In the genomic region with DNA sequence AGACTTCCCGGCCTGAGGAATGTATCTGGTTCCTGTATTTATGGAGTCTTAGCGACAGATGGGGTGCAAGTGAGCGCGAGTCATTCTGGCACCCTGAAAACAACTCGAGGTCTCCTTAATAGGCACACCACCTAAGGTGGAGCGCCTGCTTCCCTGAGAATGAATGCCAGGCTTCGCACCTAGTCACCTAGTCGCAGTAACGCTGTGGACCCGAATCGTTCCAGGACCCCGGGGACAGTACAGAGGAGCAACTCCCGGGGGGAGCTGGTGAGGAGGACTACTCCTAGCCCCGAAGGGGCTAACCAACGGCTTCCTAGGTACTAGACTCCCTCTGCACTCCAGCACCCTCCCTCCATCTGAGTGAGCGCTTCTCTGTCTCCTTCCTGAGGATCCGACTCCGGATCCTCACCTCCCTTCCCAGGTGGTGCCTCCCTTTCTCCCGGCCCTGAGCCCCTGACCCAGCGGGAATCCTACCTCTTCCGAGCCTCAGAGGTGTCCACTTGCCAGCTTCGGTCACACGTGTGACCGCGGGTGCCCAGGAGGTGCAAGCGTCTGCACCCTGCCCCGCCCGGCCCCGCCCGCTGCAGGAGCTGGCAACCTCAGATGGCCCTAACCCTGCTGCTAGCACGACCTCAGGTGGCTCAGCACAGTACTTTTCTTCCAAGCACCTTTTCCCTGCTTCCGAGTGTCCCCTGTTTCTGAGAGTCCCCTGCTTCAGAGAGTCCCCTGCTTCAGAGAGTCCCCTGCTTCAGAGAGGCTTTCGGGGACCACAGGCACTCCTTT, we compare ENCODE assay signal across 8 mouse cellular contexts. TPM values are rescaled to one million over a fixed set of nuclear protein-coding genes. Genes with fewer than 3 reads are reported as not detected.
DNase-seq lines count a peak whose midpoint lies in the region; ATAC-seq and TF ChIP-seq lines count a peak whose summit lies in the region.

Gene Tmem45b, minus strand, starts transcription at position 771 of the 783 bp plus-strand sequence.

- peaks cover 17% of the 10 kb centered on the region for H3K27me3 ChIP-seq in hindbrain, embryonic 11.5 days (ENCODE audit: control insufficient read depth, insufficient read depth, low read length)
- H3K27me3 ChIP-seq in limb, embryonic 11.5 days (ENCODE audit: control insufficient read depth, insufficient read depth, low read length), result peaks cover 23% of the 10 kb centered on the region

- in situ Hi-C loops in ES-E14 (cut with MboI; ENCODE audit: low sequenced_read_pairs in 2 of 2, unreplicated experiment in 2 of 2), result no loop called here

- H3K9me3 ChIP-seq in ES-E14 (ENCODE audit: control insufficient read depth, insufficient read depth, low read depth, low read length), result no peaks in the 10 kb centered on the region
- H3K9me3 ChIP-seq in hindbrain, embryonic 11.5 days (ENCODE audit: control insufficient read depth, low read length), result no peaks in the 10 kb centered on the region
- no peaks in the 10 kb centered on the region for H3K9me3 ChIP-seq in limb, embryonic 11.5 days (ENCODE audit: control insufficient read depth, low read length)

- peaks cover 0 to 2% of the 10 kb centered on the region in 2 experiments; a peak in 1 of 4 replicates for H3K4me1 ChIP-seq in ES-E14 (ENCODE audit: control insufficient read depth in 2 of 2, insufficient read depth in 2 of 2, low read length in 2 of 2, poor library complexity in 1 of 2)
- no peaks in the 10 kb centered on the region for H3K4me1 ChIP-seq in hindbrain, embryonic 11.5 days (replicated peaks; ENCODE audit: control insufficient read depth, insufficient read depth, low read length)
- peaks cover 10% of the 10 kb centered on the region; the same call in 1 of the 2 replicates for H3K4me1 ChIP-seq in limb, embryonic 11.5 days (ENCODE audit: control insufficient read depth, insufficient read depth, low read length)

- H3K4me3 ChIP-seq in ES-E14 (ENCODE audit: insufficient read depth in 1 of 2, low read depth in 1 of 2, low read length in 2 of 2, poor library complexity in 1 of 2, severe bottlenecking in 1 of 2), result peak within 1 kb of the TSS; percentile 36 to 44
- peak within 1 kb of the TSS; percentile 6; the same call in 1 of the 2 replicates for H3K4me3 ChIP-seq in hindbrain, embryonic 11.5 days (ENCODE audit: low read depth, low read length)
- no peak within 1 kb of the TSS for H3K4me3 ChIP-seq in limb, embryonic 11.5 days (ENCODE audit: low read depth, low read length)

- H3K36me3 ChIP-seq in ES-E14 (ENCODE audit: control insufficient read depth, insufficient read depth, low read length, poor library complexity, severe bottlenecking), result no peaks in the 10 kb centered on the region
- no peaks in the 10 kb centered on the region for H3K36me3 ChIP-seq in hindbrain, embryonic 11.5 days (ENCODE audit: control insufficient read depth, insufficient read depth, low read length)
- H3K36me3 ChIP-seq in limb, embryonic 11.5 days (ENCODE audit: control insufficient read depth, insufficient read depth, low read length), result no peaks in the 10 kb centered on the region

- H3K4me2 ChIP-seq in hindbrain, embryonic 11.5 days (replicated peaks; ENCODE audit: low read depth, low read length), result no peak within 1 kb of the TSS; the same call in 1 of the 2 replicates
- 0 out of 2 replicates have a peak within 1 kb of the TSS, but pooled peaks have one; percentile 33 for H3K4me2 ChIP-seq in limb, embryonic 11.5 days (ENCODE audit: low read depth, severe bottlenecking)

- ATAC-seq in hindbrain, embryonic 11.5 days (ENCODE audit: low FRiP score), result no peak
- no peak for ATAC-seq in limb, embryonic 11.5 days (ENCODE audit: insufficient number of reproducible peaks, low FRiP score, low TSS enrichment, low read depth)
- no peak for ATAC-seq in monocyte, adult 5-6 weeks (replicated peaks; ENCODE audit: insufficient number of reproducible peaks, low FRiP score, low TSS enrichment, poor library complexity, severe bottlenecking)

- no peak within 1 kb of the TSS for H3K27ac ChIP-seq in ES-E14 (ENCODE audit: insufficient read depth, low read depth, low read length, poor library complexity, severe bottlenecking)
- no peak within 1 kb of the TSS for H3K27ac ChIP-seq in hindbrain, embryonic 11.5 days (ENCODE audit: low read depth, low read length)
- no peak within 1 kb of the TSS for H3K27ac ChIP-seq in limb, embryonic 11.5 days (replicated peaks; ENCODE audit: low read depth, low read length)

- no peak within 1 kb of the TSS for H3K9ac ChIP-seq in ES-E14 (ENCODE audit: insufficient read depth, low read depth, low read length, poor library complexity, severe bottlenecking)
- H3K9ac ChIP-seq in hindbrain, embryonic 11.5 days (ENCODE audit: low read depth, low read length), result no peak within 1 kb of the TSS
- H3K9ac ChIP-seq in limb, embryonic 11.5 days (ENCODE audit: low read length), result no peak within 1 kb of the TSS

- DNase-seq in 3134 (ENCODE audit: extremely low read depth, insufficient read length, low spot score) (peak; percentile 4), ES-E14 (ENCODE audit: low read depth, low spot score) (no peak)
- DNase-seq in hindbrain, embryonic 11.5 days (ENCODE audit: low spot score), result no peak
- no peak for DNase-seq in limb, embryonic 11.5 days (ENCODE audit: low spot score)
- DNase-seq in gastrocnemius, adult 18-20 months (ENCODE audit: low spot score), result no peak
- no peak for DNase-seq in layer of hippocampus, postnatal 10 days (ENCODE audit: low spot score in 2 of 2)
- DNase-seq in thymus, postnatal 4 days, result no peak

- 8% methylated on average over 33 of the region's 33 CpGs for WGBS in hindbrain, embryonic 11.5 days
- 4% methylated on average over 33 of the region's 33 CpGs for WGBS in limb, embryonic 11.5 days

TF ChIP-seq in ES-E14, 5 proteins besides CTCF, POLR2A, EP300 and RAD21:
- TF ChIP-seq HCFC1 (IDR thresholded peaks at IDR 0.05; ENCODE audit: borderline replicate concordance, insufficient read depth, low read length) (no peak), CHD2 (IDR thresholded peaks at IDR 0.05; ENCODE audit: low read depth, low read length) (no peak), MAFK (IDR thresholded peaks at IDR 0.05; ENCODE audit: insufficient read depth, low read depth, low read length) (no peak), ZC3H11A (IDR thresholded peaks at IDR 0.05; ENCODE audit: borderline replicate concordance, low read depth, low read length) (no peak), ZNF384 (IDR thresholded peaks at IDR 0.05; ENCODE audit: low read depth, low read length) (no peak)

RNA-seq across cellular contexts. Expression of gene Tmem45b, which starts in this region (rescaled TPM):
- total RNA-seq in ES-E14 (2012; rRNA removed), result 1.1 and 2.0 TPM in 2 replicates
- polyA plus RNA-seq in hindbrain, embryonic 11.5 days (2014; fragmentation: Nextera tagmentation; extraction: Ambion mirVana), result not detected in 2 replicates
- not detected in 2 replicates for polyA plus RNA-seq in limb, embryonic 11.5 days (2014; fragmentation: Nextera tagmentation; extraction: Ambion mirVana)
- 1 to 10 TPM in 1 of 2 experiments, under 1 TPM in 1; 0.87 to 2.8 TPM for total RNA-seq in gastrocnemius, adult 18-20 months (2021)
- not detected for total RNA-seq in layer of hippocampus, postnatal 10 days (2021)
- total RNA-seq in monocyte, adult 5-6 weeks (2017), result not detected in 3 replicates
